Mouse (Mus musculus): Measurements from ENCODE around the gene Camta1. TPM values are rescaled to one million over a fixed set of nuclear protein-coding genes. Genes with fewer than 3 reads are reported as not detected.

The Camta1 gene
- total RNA-seq, 1 experiment, result 9.3 TPM

GRCm38 (mm10) chr4:151404581-151405256 lies 457.0 kb downstream of the Camta1 start:
- TF ChIP-seq HCFC1 (IDR thresholded peaks at IDR 0.05; ENCODE audit: borderline replicate concordance, insufficient read depth, low read length) (no peak), CHD2 (IDR thresholded peaks at IDR 0.05; ENCODE audit: low read depth, low read length) (no peak), MAFK (IDR thresholded peaks at IDR 0.05; ENCODE audit: insufficient read depth, low read depth, low read length) (no peak), ZC3H11A (IDR thresholded peaks at IDR 0.05; ENCODE audit: borderline replicate concordance, low read depth, low read length) (no peak), ZNF384 (IDR thresholded peaks at IDR 0.05; ENCODE audit: low read depth, low read length) (no peak)

GRCm38 (mm10) chr4:151401685-151402397 lies 459.8 kb downstream of the Camta1 start:
- in situ Hi-C loops (cut with MboI; ENCODE audit: low sequenced_read_pairs in 2 of 2, unreplicated experiment in 2 of 2), result no loop called here
- peak overlapping the region in 1 of 2 experiments; percentile 13; a peak in 1 of 4 replicates for H3K4me3 ChIP-seq (ENCODE audit: insufficient read depth in 1 of 2, low read depth in 1 of 2, low read length in 2 of 2, poor library complexity in 1 of 2, severe bottlenecking in 1 of 2)

More at GRCm38 (mm10) chr4:151404581-151405256, 457.0 kb downstream of the Camta1 start:
- in situ Hi-C loops (cut with MboI; ENCODE audit: low sequenced_read_pairs in 2 of 2, unreplicated experiment in 2 of 2), result no loop called here
- Histone ChIP-seq H3K9me3 (ENCODE audit: control insufficient read depth, insufficient read depth, low read depth, low read length) (no peaks in the 10 kb centered on the region), H3K27ac (ENCODE audit: insufficient read depth, low read depth, low read length, poor library complexity, severe bottlenecking) (no peak overlapping the region), H3K4me1 (ENCODE audit: control insufficient read depth in 2 of 2, insufficient read depth in 2 of 2, low read length in 2 of 2, poor library complexity in 1 of 2) (peaks cover 1 to 5% of the 10 kb centered on the region in 2 experiments; a peak in 1 of 4 replicates), H3K9ac (ENCODE audit: insufficient read depth, low read depth, low read length, poor library complexity, severe bottlenecking) (no peak overlapping the region), H3K36me3 (ENCODE audit: control insufficient read depth, insufficient read depth, low read length, poor library complexity, severe bottlenecking) (no peaks in the 10 kb centered on the region), H3K4me3 (ENCODE audit: insufficient read depth in 1 of 2, low read depth in 1 of 2, low read length in 2 of 2, poor library complexity in 1 of 2, severe bottlenecking in 1 of 2) (peak overlapping the region in 1 of 2 experiments; percentile 62; a peak in 2 of 4 replicates)
- DNase-seq (ENCODE audit: low read depth, low spot score), result peak; percentile 60

GRCm38 (mm10) chr4:151396536-151396935 lies 465.1 kb downstream of the Camta1 start:
- no peak overlapping the region for H3K4me3 ChIP-seq (ENCODE audit: insufficient read depth in 1 of 2, low read depth in 1 of 2, low read length in 2 of 2, poor library complexity in 1 of 2, severe bottlenecking in 1 of 2)
- H3K36me3 ChIP-seq (ENCODE audit: control insufficient read depth, insufficient read depth, low read length, poor library complexity, severe bottlenecking), result no peaks in the 10 kb centered on the region
- no peak overlapping the region for H3K9ac ChIP-seq (ENCODE audit: insufficient read depth, low read depth, low read length, poor library complexity, severe bottlenecking)
- TF ChIP-seq HCFC1 (IDR thresholded peaks at IDR 0.05; ENCODE audit: borderline replicate concordance, insufficient read depth, low read length) (no peak), MAFK (IDR thresholded peaks at IDR 0.05; ENCODE audit: insufficient read depth, low read depth, low read length) (no peak), CHD2 (IDR thresholded peaks at IDR 0.05; ENCODE audit: low read depth, low read length) (no peak)
- no peak overlapping the region for H3K27ac ChIP-seq (ENCODE audit: insufficient read depth, low read depth, low read length, poor library complexity, severe bottlenecking)
- H3K4me1 ChIP-seq (ENCODE audit: control insufficient read depth in 2 of 2, insufficient read depth in 2 of 2, low read length in 2 of 2, poor library complexity in 1 of 2), result peaks cover 0 to 2% of the 10 kb centered on the region in 2 experiments; a peak in 1 of 4 replicates
- H3K9me3 ChIP-seq (ENCODE audit: control insufficient read depth, insufficient read depth, low read depth, low read length), result no peaks in the 10 kb centered on the region
- no peak for DNase-seq (ENCODE audit: low read depth, low spot score)
- in situ Hi-C loops (cut with MboI; ENCODE audit: low sequenced_read_pairs in 2 of 2, unreplicated experiment in 2 of 2), result no loop called here

More at GRCm38 (mm10) chr4:151401685-151402397, 459.8 kb downstream of the Camta1 start:
- TF ChIP-seq ZNF384 (IDR thresholded peaks at IDR 0.05; ENCODE audit: low read depth, low read length) (no peak), ZC3H11A (IDR thresholded peaks at IDR 0.05; ENCODE audit: borderline replicate concordance, low read depth, low read length) (no peak), CHD2 (IDR thresholded peaks at IDR 0.05; ENCODE audit: low read depth, low read length) (no peak), MAFK (IDR thresholded peaks at IDR 0.05; ENCODE audit: insufficient read depth, low read depth, low read length) (no peak), HCFC1 (IDR thresholded peaks at IDR 0.05; ENCODE audit: borderline replicate concordance, insufficient read depth, low read length) (no peak)
- H3K9ac ChIP-seq (ENCODE audit: insufficient read depth, low read depth, low read length, poor library complexity, severe bottlenecking), result no peak overlapping the region
- H3K36me3 ChIP-seq (ENCODE audit: control insufficient read depth, insufficient read depth, low read length, poor library complexity, severe bottlenecking), result no peaks in the 10 kb centered on the region
- peaks cover 0 to 5% of the 10 kb centered on the region in 2 experiments; a peak in 1 of 4 replicates for H3K4me1 ChIP-seq (ENCODE audit: control insufficient read depth in 2 of 2, insufficient read depth in 2 of 2, low read length in 2 of 2, poor library complexity in 1 of 2)
- H3K27ac ChIP-seq (ENCODE audit: insufficient read depth, low read depth, low read length, poor library complexity, severe bottlenecking), result no peak overlapping the region; the same call in 1 of the 2 replicates
- no peak for DNase-seq (ENCODE audit: low read depth, low spot score)
- no peaks in the 10 kb centered on the region for H3K9me3 ChIP-seq (ENCODE audit: control insufficient read depth, insufficient read depth, low read depth, low read length)

GRCm38 (mm10) chr4:151389345-151389744 lies 472.3 kb downstream of the Camta1 start:
- no peak overlapping the region for H3K27ac ChIP-seq (ENCODE audit: insufficient read depth, low read depth, low read length, poor library complexity, severe bottlenecking)
- in situ Hi-C loops (cut with MboI; ENCODE audit: low sequenced_read_pairs in 2 of 2, unreplicated experiment in 2 of 2), result no loop called here

More at GRCm38 (mm10) chr4:151389345-151389744, 472.3 kb downstream of the Camta1 start:
- DNase-seq (ENCODE audit: low read depth, low spot score), result no peak
- no peak overlapping the region for H3K9ac ChIP-seq (ENCODE audit: insufficient read depth, low read depth, low read length, poor library complexity, severe bottlenecking)
- H3K36me3 ChIP-seq (ENCODE audit: control insufficient read depth, insufficient read depth, low read length, poor library complexity, severe bottlenecking), result no peaks in the 10 kb centered on the region
- no peak for TF ChIP-seq MAFK (IDR thresholded peaks at IDR 0.05; ENCODE audit: insufficient read depth, low read depth, low read length)
- TF ChIP-seq CHD2 (IDR thresholded peaks at IDR 0.05; ENCODE audit: low read depth, low read length), result no peak
- TF ChIP-seq ZNF384 (IDR thresholded peaks at IDR 0.05; ENCODE audit: low read depth, low read length), result no peak
- TF ChIP-seq HCFC1 (IDR thresholded peaks at IDR 0.05; ENCODE audit: borderline replicate concordance, insufficient read depth, low read length), result no peak
- TF ChIP-seq ZC3H11A (IDR thresholded peaks at IDR 0.05; ENCODE audit: borderline replicate concordance, low read depth, low read length), result no peak
- peaks cover 2 to 12% of the 10 kb centered on the region in 2 experiments; a peak in 2 of 4 replicates for H3K4me1 ChIP-seq (ENCODE audit: control insufficient read depth in 2 of 2, insufficient read depth in 2 of 2, low read length in 2 of 2, poor library complexity in 1 of 2)
- no peaks in the 10 kb centered on the region for H3K9me3 ChIP-seq (ENCODE audit: control insufficient read depth, insufficient read depth, low read depth, low read length)
- H3K4me3 ChIP-seq (ENCODE audit: insufficient read depth in 1 of 2, low read depth in 1 of 2, low read length in 2 of 2, poor library complexity in 1 of 2, severe bottlenecking in 1 of 2), result no peak overlapping the region

Data from ES-E14 (cell line).